Mouse (Mus musculus): ENCODE results near the gene Dst. TPM values are rescaled to one million over a fixed set of nuclear protein-coding genes. Genes with fewer than 3 reads are reported as not detected.

Dst gene
- total RNA-seq, 1 experiment from 2014 or later = 1.5 TPM

- no peak for ATAC-seq (ENCODE audit: extremely low read depth, insufficient number of reproducible peaks, low FRiP score, poor library complexity, severe bottlenecking)
These were observed 199.1 kb downstream of the Dst start for GRCm38 (mm10) chr1:34107076-34107475.

- ATAC-seq (ENCODE audit: extremely low read depth, insufficient number of reproducible peaks, low FRiP score, poor library complexity, severe bottlenecking) = no peak
These were observed 201.7 kb downstream of the Dst start for GRCm38 (mm10) chr1:34109599-34110210.

- no peak for ATAC-seq (ENCODE audit: extremely low read depth, insufficient number of reproducible peaks, low FRiP score, poor library complexity, severe bottlenecking)
These were observed 202.8 kb downstream of the Dst start for GRCm38 (mm10) chr1:34110862-34111261.

- no peak for ATAC-seq (ENCODE audit: extremely low read depth, insufficient number of reproducible peaks, low FRiP score, poor library complexity, severe bottlenecking)
These were observed 203.9 kb downstream of the Dst start for GRCm38 (mm10) chr1:34111954-34112353.

GRCm38 (mm10) chr1:34116444-34116843 lies 208.4 kb downstream of the Dst start:
- no peak for ATAC-seq (ENCODE audit: extremely low read depth, insufficient number of reproducible peaks, low FRiP score, poor library complexity, severe bottlenecking)

DNA sequence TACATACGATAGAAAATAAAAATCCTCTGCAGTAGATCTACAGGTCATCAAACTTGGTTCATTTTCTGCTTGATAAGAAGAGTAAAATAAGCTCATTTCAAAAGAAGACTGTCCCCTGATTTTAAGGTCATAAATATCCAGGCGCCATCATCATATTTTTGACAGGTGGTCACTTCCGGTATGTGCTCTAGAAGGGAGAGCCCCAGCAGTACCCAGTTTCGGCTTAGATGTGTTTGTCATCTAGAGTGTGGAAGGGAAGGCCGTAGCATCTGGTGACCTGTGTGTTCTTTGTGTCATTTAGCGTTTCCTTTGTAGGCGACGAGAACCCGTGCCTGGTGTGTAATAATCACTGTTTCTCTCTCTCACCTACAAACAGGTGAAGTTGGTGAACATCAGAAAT lies 209.0 kb downstream of the Dst start:
- no peak for ATAC-seq (ENCODE audit: extremely low read depth, insufficient number of reproducible peaks, low FRiP score, poor library complexity, severe bottlenecking)

DNA sequence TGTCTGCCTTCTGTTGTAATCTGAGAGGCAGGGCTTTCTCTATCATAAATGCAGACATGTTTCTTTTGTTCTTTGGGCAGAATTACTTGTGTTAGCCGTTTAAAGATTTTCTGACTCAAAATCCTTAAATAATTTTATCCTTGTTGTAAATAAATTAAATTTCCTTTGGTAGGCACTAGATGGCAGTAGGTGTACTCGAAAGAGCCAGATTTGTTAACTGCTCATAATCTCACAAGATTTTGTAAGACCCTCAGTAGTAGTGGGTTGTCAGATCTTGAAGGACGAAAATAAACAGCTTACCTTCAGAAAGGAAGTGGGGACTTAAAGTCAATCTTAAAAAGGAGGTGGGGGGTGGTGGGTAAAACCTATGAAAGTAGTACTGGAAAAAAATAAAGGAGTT lies 209.7 kb downstream of the Dst start:
- no peak for ATAC-seq (ENCODE audit: extremely low read depth, insufficient number of reproducible peaks, low FRiP score, poor library complexity, severe bottlenecking)

- ATAC-seq (ENCODE audit: extremely low read depth, insufficient number of reproducible peaks, low FRiP score, poor library complexity, severe bottlenecking) = no peak
These were observed 212.0 kb downstream of the Dst start for GRCm38 (mm10) chr1:34120066-34120465.

DNA sequence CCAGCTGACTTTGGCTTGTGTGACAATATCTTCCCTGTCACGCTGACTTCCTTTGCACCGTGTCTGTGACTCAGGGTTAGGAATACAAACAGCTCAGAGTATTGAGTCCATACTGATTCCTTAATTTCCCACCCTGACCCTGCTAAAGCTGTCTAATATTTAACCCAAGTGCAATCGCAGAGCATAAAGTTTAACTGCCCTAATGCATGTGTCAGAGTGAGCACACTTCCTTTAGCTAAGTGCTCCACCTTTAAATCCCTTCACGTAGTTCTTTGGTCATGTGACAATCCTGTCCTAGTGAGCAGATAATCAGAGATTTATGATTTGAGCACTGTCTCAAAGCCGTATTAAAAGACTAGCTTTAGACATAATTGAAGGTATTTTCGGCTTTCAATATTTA lies 212.6 kb downstream of the Dst start:
- ATAC-seq (ENCODE audit: extremely low read depth, insufficient number of reproducible peaks, low FRiP score, poor library complexity, severe bottlenecking) = no peak

GRCm38 (mm10) chr1:34121157-34122015 lies 213.4 kb downstream of the Dst start:
- ATAC-seq (ENCODE audit: extremely low read depth, insufficient number of reproducible peaks, low FRiP score, poor library complexity, severe bottlenecking) = no peak

DNA sequence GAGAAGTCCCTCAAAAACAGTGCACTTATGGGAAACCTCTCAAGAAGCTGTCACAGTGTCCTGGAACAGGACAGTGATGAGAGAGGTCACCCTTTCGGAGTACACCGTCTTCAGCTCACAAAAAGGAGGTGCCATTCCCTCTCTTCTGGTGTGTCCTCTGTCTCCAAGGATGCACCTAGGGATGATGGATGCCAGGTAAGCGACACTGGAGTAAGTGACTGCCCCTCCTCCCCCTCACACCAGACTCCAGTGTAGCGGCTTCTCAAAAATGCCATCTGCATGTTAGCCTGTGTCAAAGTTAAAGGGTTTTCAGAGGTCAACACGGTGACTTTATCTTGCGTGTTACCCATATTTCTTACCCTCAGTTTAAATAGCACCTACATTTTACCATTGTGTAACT lies 214.2 kb downstream of the Dst start:
- no peak for ATAC-seq (ENCODE audit: extremely low read depth, insufficient number of reproducible peaks, low FRiP score, poor library complexity, severe bottlenecking)

DNA sequence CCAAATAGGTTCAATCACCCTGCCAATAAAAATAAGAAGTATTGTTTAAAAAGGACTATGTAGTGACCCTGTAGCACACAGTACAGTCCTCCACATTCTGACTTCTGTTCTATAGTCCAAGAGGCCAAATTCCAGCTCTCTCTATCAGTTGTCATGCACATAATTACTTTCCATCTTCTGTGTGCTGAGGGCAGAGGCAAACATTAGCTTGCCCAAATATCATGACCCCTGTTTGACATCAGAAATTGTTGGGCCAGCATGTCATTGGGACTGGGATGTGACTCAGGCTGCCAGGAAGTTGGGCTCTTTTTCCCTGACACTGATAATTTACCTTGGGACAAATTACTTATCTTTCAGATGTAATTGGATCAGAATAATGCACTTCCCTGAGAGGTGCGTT lies 214.9 kb downstream of the Dst start:
- ATAC-seq (ENCODE audit: extremely low read depth, insufficient number of reproducible peaks, low FRiP score, poor library complexity, severe bottlenecking) = no peak

- ATAC-seq (ENCODE audit: extremely low read depth, insufficient number of reproducible peaks, low FRiP score, poor library complexity, severe bottlenecking) = no peak
These were observed 215.3 kb downstream of the Dst start for GRCm38 (mm10) chr1:34123334-34123733.

DNA sequence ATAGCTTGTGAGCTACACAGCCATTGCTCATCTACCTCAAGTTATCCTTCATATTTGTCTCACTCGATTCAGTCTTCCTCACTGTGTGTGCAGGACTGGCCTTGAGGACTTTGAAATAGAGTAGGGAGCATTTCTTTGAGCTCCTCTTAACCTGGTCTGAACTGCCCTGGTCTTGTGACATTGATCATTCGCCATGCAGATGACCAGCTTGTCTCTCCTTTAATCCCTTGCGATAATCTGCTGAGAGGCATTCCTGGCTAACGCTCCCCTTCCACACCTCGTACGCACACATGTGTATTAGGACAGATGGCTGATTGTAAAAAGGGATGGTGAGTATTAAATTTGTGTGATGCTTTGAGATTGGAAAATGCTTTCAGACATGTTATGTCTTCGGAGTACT lies 216.4 kb downstream of the Dst start:
- ATAC-seq (ENCODE audit: extremely low read depth, insufficient number of reproducible peaks, low FRiP score, poor library complexity, severe bottlenecking) = no peak

GRCm38 (mm10) chr1:34125148-34125547 lies 217.1 kb downstream of the Dst start:
- no peak for ATAC-seq (ENCODE audit: extremely low read depth, insufficient number of reproducible peaks, low FRiP score, poor library complexity, severe bottlenecking)

- no peak for ATAC-seq (ENCODE audit: extremely low read depth, insufficient number of reproducible peaks, low FRiP score, poor library complexity, severe bottlenecking)
These were observed 219.9 kb downstream of the Dst start for GRCm38 (mm10) chr1:34127714-34128474.

DNA sequence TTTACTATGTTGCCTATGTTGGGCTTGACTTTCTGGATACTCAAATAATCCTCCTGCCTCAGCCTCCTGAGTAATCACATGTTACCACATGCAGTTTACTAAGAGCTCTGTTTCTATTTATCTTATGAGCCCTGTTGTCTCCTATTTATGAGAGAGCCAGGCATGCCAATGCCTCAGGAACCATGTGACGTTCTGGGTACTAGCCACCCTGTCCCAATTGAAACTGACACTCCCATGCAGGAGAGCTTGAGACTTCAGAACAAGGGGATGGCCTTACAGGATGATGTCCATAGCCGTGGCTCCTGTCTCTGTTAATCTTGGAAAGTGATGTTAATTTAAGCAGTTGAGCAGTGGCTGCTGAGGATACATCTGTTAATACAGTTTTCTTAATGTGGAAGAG lies 220.8 kb downstream of the Dst start:
- no peak for ATAC-seq (ENCODE audit: extremely low read depth, insufficient number of reproducible peaks, low FRiP score, poor library complexity, severe bottlenecking)

GRCm38 (mm10) chr1:34129691-34130090 lies 221.7 kb downstream of the Dst start:
- no peak for ATAC-seq (ENCODE audit: extremely low read depth, insufficient number of reproducible peaks, low FRiP score, poor library complexity, severe bottlenecking)

- ATAC-seq (ENCODE audit: extremely low read depth, insufficient number of reproducible peaks, low FRiP score, poor library complexity, severe bottlenecking) = no peak
These were observed 222.8 kb downstream of the Dst start for GRCm38 (mm10) chr1:34130804-34131203.

DNA sequence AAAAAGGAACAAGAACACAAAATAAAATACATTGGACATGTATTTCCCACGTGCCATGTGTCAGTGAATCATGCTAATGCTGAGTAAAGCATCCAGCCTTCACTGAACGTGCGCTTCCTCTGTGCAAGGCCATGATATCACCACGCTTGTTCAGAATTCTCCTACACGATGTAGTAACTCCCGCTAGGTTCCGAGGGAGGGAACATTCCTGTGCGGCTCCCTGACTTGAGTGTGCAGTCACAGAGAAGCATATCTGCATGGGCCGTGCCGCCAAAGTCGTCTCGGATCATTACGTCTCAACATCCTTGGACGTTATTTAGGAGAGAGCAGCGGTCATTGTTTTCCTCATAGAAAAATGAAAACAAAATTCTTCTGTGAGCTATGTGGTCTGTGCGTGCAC lies 224.8 kb downstream of the Dst start:
- no peak for ATAC-seq (ENCODE audit: extremely low read depth, insufficient number of reproducible peaks, low FRiP score, poor library complexity, severe bottlenecking)

Measured in neutrophil, adult 5-6 weeks (primary cell).